Mouse (Mus musculus) midbrain, postnatal 0 days (tissue): ENCODE data around the gene Gtf2f1. TPM values are rescaled to one million over a fixed set of nuclear protein-coding genes. Genes with fewer than 3 reads are reported as not detected.

Source experiments
- ATAC-seq: fragments of 200-750 bp; cut with Nextera tagmentation; 2 replicates; pipeline ENCODE4 v1.8.0; 2017; ENCODE audit warnings: moderate number of reproducible peaks, mild to moderate bottlenecking, moderate TSS enrichment, moderate library complexity; ENCODE audit not compliant: low FRiP score
- DNase-seq: peaks from one replicate; pipeline ENCODE4 v3.0.0-alpha.2; 2015; ENCODE audit warnings: low spot score
- H3K27ac ChIP-seq: fragments of 300-500 bp; sonication (generic); 2 replicates; pipeline ENCODE4 v1.5.1; 2014; ENCODE audit warnings: low read depth, mild to moderate bottlenecking, low read length, mixed read lengths
- H3K27me3 ChIP-seq: fragments of 300-500 bp; sonication (generic); 2 replicates; pipeline ENCODE4 v1.6.1; 2014; ENCODE audit warnings: low read length, control low read depth, mixed read lengths; ENCODE audit not compliant: insufficient read depth
- H3K36me3 ChIP-seq: fragments of 300-500 bp; sonication (generic); 2 replicates; pipeline ENCODE4 v1.6.1; 2014; ENCODE audit warnings: low read length, control low read depth, mixed read lengths; ENCODE audit not compliant: insufficient read depth
- H3K4me1 ChIP-seq: fragments of 300-500 bp; sonication (generic); 2 replicates; pipeline ENCODE4 v1.6.1; 2014; ENCODE audit warnings: mild to moderate bottlenecking, control low read depth, antibody characterized with exemption, low read length, mixed read lengths; ENCODE audit not compliant: insufficient read depth
- H3K4me2 ChIP-seq: fragments of 300-500 bp; sonication (generic); 2 replicates; pipeline ENCODE4 v1.6.1; 2014; ENCODE audit warnings: low read depth, mild to moderate bottlenecking, low read length, mixed read lengths; ENCODE audit not compliant: poor library complexity, severe bottlenecking
- H3K4me3 ChIP-seq: fragments of 300-500 bp; sonication (generic); 2 replicates; pipeline ENCODE4 v1.5.1; 2014; ENCODE audit warnings: low read depth, mild to moderate bottlenecking, low read length, moderate library complexity
- H3K9ac ChIP-seq: fragments of 300-500 bp; sonication (generic); replicated peaks from 2 replicates; pipeline ENCODE4 v1.6.1; 2014; ENCODE audit warnings: mild to moderate bottlenecking, low read length, moderate library complexity, mixed read lengths; ENCODE audit not compliant: poor library complexity, severe bottlenecking
- H3K9me3 ChIP-seq: fragments of 300-500 bp; sonication (generic); 2 replicates; pipeline ENCODE4 v1.6.1; 2016; ENCODE audit warnings: low read length, control low read depth
- CTCF ChIP-seq: IDR thresholded peaks from 2 replicates; pipeline ENCODE4 v1.5.1; 2016; ENCODE audit warnings: antibody characterized with exemption, mild to moderate bottlenecking
- WGBS: fragments of 180-500 bp; shearing (Covaris S2); extraction: QIAGEN DNeasy Blood & Tissue Kit; methylation state at CpG from one replicate; pipeline ENCODE4 v1.1.7; 2014; 5-methylcytosine and 5-hydroxymethylcytosine counted together
- polyA plus RNA-seq: library from polyadenylated mRNA; unstranded; fragments of >200 nt; fragmentation: Nextera tagmentation; extraction: Ambion mirVana; gene quantifications from 2 replicates; pipeline ENCODE4 v1.2.1, GENCODE M21; 2015
- total RNA-seq: library from RNA; depleted of rRNA; stranded (reverse); fragments of >200 nt; gene quantifications from 2 replicates; pipeline ENCODE4 v1.2.3, GENCODE M21; 2014

Gtf2f1 gene
- total and polyA plus RNA-seq, 2 experiments from 2014 or later = 37.8 to 66.4 TPM

DNA sequence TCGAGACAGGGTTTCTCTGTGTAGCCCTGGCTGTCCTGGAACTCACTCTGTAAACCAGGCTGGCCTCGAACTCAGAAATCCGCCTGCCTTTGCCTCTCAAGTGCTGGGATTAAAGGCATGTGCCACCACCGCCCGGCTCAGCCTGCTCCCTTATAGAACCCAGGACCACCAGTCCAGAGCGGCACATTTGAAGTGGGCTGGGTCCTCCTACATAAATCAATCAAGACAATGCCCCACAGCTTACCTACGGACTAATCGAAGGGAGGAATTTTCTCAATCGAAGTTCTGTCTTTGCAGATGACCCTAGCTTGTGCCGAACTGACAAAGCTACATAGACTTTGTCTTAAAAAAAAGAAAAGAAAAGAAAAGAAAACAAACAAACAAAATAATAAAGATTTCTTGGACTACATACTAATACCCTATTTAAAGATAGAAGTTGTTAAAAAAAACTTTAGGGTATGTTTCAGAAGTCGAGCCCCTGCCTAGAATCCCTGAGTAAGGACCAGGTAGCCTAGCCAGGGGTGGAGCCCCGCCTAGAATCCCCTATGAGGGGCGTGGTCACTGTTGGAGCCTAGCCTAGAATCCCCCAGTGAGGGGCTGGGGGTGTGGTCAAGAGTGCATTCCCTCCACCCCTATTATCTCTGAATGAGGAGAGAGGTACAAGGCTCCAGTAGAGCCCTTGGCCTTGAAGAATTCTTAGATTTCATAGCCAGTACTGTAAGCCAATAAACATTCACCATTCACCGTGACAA, 37.0 kb downstream of the Gtf2f1 start:
- 70% methylated on average over 12 of the region's 14 CpGs for WGBS
- Histone ChIP-seq H3K4me2 (no peak overlapping the region), H3K9me3 (no peaks in the 10 kb centered on the region), H3K27ac (no peak overlapping the region), H3K36me3 (no peaks in the 10 kb centered on the region), H3K27me3 (no peaks in the 10 kb centered on the region), H3K4me3 (no peak overlapping the region), H3K4me1 (no peaks in the 10 kb centered on the region), H3K9ac (no peak overlapping the region)
- no peak for TF ChIP-seq CTCF
- no peak for DNase-seq
- no peak for ATAC-seq

DNA sequence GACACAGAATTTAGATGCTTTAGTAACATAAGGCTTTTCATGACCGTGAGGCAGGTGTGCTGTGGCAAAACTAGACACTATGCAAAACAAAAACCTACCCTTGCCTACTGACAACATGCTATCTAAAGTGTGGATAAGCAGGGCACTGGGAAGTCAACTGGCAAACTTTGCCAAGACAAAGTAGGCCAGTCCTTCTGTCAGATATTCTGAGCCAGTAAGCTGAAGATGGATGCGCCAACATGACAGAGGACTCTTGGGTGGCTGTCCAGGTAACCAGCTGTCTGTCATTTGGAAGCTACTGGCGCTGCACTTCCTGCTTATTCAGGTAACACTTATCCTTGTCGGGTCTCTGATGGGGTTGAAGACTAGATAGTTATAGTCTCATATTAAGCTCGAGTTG, 41.0 kb downstream of the Gtf2f1 start:
- no peak for TF ChIP-seq CTCF
- H3K4me3 ChIP-seq = no peak overlapping the region
- H3K4me1 ChIP-seq = no peaks in the 10 kb centered on the region
- DNase-seq (no peak), ATAC-seq (no peak)
- no peak overlapping the region for H3K9ac ChIP-seq
- no peaks in the 10 kb centered on the region for H3K27me3 ChIP-seq
- no peaks in the 10 kb centered on the region for H3K9me3 ChIP-seq
- H3K27ac ChIP-seq = no peak overlapping the region
- WGBS = 75% methylated on average over 5 of the region's 5 CpGs
- H3K4me2 ChIP-seq = no peak overlapping the region
- H3K36me3 ChIP-seq = no peaks in the 10 kb centered on the region

DNA sequence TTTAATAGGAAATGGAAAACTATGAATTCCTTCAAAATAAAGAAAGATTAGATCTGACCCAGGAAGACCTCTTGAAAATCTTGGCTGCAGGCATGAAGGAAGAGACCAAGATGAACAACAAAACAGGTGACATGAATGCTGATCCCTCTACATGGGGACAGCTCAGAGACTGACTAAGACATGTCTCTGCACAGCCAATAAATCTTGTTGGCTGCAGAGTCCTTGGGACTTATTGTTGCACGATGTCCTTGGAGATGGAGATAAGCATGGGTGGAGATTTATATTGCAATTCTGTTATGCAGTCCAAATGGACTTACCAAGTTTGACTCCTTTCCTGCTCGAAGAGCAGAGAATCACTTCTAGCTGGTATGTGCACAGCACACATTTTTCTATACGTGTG, 41.8 kb downstream of the Gtf2f1 start:
- H3K9ac ChIP-seq = no peak overlapping the region
- ATAC-seq (no peak), DNase-seq (no peak)
- WGBS = 64% methylated on average over 3 of the region's 3 CpGs
- no peak overlapping the region for H3K4me3 ChIP-seq
- no peak overlapping the region for H3K27ac ChIP-seq
- no peaks in the 10 kb centered on the region for H3K36me3 ChIP-seq
- no peaks in the 10 kb centered on the region for H3K27me3 ChIP-seq
- no peak overlapping the region for H3K4me2 ChIP-seq
- no peaks in the 10 kb centered on the region for H3K9me3 ChIP-seq
- no peak for TF ChIP-seq CTCF
- no peaks in the 10 kb centered on the region for H3K4me1 ChIP-seq

DNA sequence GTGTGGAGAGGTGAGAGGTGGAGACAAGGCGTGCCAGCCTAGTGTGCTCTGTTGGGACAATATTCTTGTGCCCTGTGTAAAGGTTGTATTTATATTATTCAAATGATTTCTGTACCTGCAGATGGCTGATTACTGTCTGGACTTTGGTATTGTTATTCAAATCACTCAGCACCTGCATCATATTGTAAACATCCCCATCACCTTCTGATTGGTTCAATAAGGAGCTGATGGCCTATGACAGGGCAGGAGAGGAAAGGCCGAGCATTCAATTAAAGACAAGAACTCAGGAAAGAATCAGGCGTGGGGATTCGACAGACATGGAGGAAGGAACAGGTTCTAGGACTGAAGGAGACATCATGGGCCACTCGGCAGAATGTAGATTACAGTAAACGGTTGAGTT, 47.4 kb downstream of the Gtf2f1 start:
- WGBS = 79% methylated on average over 6 of the region's 6 CpGs
- no peak for ATAC-seq
- no peak for TF ChIP-seq CTCF

DNA sequence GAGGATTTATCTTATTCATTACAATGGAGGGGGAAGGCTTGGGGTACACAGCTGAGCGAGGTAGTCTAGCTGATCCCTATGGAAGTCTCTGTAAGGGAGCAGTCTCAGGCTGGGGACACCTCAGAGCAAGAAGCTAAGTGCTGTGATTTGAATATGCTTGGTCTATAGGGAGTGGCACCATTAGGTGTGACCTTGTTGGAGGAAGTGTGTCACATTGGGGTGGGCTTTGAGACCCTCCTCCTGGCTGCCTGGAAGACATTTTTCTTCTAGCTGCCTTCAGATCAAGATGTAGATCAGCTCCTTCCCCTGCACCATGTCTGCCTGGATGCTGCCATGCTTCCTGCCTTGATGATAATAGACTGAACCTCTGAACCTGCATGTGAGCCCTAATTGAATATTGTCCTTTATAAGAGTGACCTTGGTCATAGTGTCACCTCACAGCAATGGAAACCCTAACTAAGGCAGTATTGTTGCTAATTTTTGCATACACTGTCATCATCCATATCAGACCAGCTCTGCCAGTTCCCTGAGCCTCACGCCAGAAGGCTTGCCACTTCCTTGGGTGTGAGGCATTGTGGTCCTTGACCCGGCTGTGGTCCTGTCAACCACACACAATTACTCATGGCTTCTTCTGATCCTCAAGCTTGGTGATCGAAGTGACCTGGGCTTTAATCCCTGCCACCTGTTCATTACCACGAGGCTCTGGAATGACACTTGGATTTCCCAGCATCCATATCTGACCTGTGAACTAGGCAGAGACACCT, 48.3 kb downstream of the Gtf2f1 start:
- Histone ChIP-seq H3K4me3 (no peak overlapping the region), H3K4me1 (no peaks in the 10 kb centered on the region), H3K9me3 (no peaks in the 10 kb centered on the region), H3K27me3 (no peaks in the 10 kb centered on the region), H3K4me2 (no peak overlapping the region), H3K36me3 (no peaks in the 10 kb centered on the region), H3K27ac (no peak overlapping the region), H3K9ac (no peak overlapping the region)
- ATAC-seq (no peak), DNase-seq (no peak)
- WGBS = 80% methylated on average over 5 of the region's 5 CpGs
- no peak for TF ChIP-seq CTCF

More for the DNA sequence above, 47.4 kb downstream of the Gtf2f1 start:
- Histone ChIP-seq H3K36me3 (no peaks in the 10 kb centered on the region), H3K4me1 (no peaks in the 10 kb centered on the region), H3K27ac (no peak overlapping the region), H3K27me3 (no peaks in the 10 kb centered on the region), H3K4me2 (no peak overlapping the region), H3K4me3 (no peak overlapping the region), H3K9me3 (no peaks in the 10 kb centered on the region), H3K9ac (no peak overlapping the region)
- no peak for DNase-seq

DNA sequence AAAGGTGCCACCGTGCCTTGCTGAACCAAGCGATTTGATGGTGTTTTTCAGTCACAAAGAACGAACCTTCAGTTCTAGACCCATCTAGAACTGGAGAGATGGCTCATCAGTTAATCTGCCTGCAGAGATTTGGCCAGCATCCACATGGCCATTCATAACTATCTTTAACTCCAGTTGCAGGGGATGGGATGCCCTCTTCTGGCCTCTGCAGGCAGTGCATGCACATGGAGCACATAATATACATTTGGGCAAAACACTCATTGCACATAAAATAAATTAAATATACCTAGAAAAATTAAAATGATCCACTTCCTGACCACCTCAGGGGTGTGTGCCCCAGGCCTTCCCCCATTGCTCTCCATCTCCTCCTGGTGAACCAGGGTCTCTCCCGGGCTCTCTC, 49.2 kb downstream of the Gtf2f1 start:
- no peak overlapping the region for H3K4me3 ChIP-seq
- H3K27me3 ChIP-seq = no peaks in the 10 kb centered on the region
- WGBS = 93% methylated on average over 4 of the region's 4 CpGs
- TF ChIP-seq CTCF = peak; percentile 28; the same call in 1 of the 2 replicates
- no peak overlapping the region for H3K9ac ChIP-seq
- no peaks in the 10 kb centered on the region for H3K4me1 ChIP-seq
- H3K4me2 ChIP-seq = no peak overlapping the region
- DNase-seq (no peak), ATAC-seq (no peak)
- no peak overlapping the region for H3K27ac ChIP-seq
- no peaks in the 10 kb centered on the region for H3K9me3 ChIP-seq
- H3K36me3 ChIP-seq = no peaks in the 10 kb centered on the region
